ENCODE assay signal across 9 mouse cellular contexts in genomic region chr6:100380536-100380935, GRCm38 (mm10).
DNase-seq lines count a peak whose midpoint lies in the region; ATAC-seq lines count a peak whose summit lies in the region.
"Had no signal": no experiment of that assay in that cellular context is flagged by ENCODE, and none has a peak within 500 bp of the region (broad histone marks: within the 10 kb centered on the region; RNA-seq: fewer than 3 reads in every experiment).

No protein-coding gene starts in this region.

- DNase-seq in gastrocnemius, postnatal 14 days, result peak; percentile 20
- no peak for DNase-seq in gastrocnemius, postnatal 10 days
- peak; percentile 55 for DNase-seq in ZHBTc4 (ENCODE audit: low read depth, low spot score)
- peak; percentile 27 for DNase-seq in hindbrain, embryonic 10.5 days (ENCODE audit: low spot score)
- peak; percentile 79 for DNase-seq in midbrain, embryonic 14.5 days
- no peak for DNase-seq in lung, postnatal 14 days
- no peak for DNase-seq in left cerebral cortex, adult 18-20 months (ENCODE audit: low spot score in 2 of 2)
- DNase-seq: cerebellum, adult 9-11 months had no signal

- no peak overlapping the region for H3K4me3 ChIP-seq in hindbrain, embryonic 10.5 days
- no peak overlapping the region for H3K4me3 ChIP-seq in midbrain, embryonic 14.5 days (replicated peaks; ENCODE audit: low read depth, low read length)

- no peak overlapping the region for H3K9ac ChIP-seq in midbrain, embryonic 14.5 days (replicated peaks; ENCODE audit: low read length)

- peaks cover 82% of the 10 kb centered on the region for H3K27me3 ChIP-seq in hindbrain, embryonic 10.5 days (ENCODE audit: insufficient read depth, poor library complexity, severe bottlenecking)
- no peaks in the 10 kb centered on the region for H3K27me3 ChIP-seq in midbrain, embryonic 14.5 days (ENCODE audit: control insufficient read depth, insufficient read depth, low read length)

- H3K4me1 ChIP-seq in hindbrain, embryonic 10.5 days (replicated peaks), result peaks cover 44% of the 10 kb centered on the region
- H3K4me1 ChIP-seq in midbrain, embryonic 14.5 days (ENCODE audit: control insufficient read depth, insufficient read depth, low read length), result peaks cover 14% of the 10 kb centered on the region

- no peaks in the 10 kb centered on the region for H3K36me3 ChIP-seq in hindbrain, embryonic 10.5 days
- H3K36me3 ChIP-seq in midbrain, embryonic 14.5 days (ENCODE audit: control insufficient read depth, insufficient read depth, low read length), result no peaks in the 10 kb centered on the region

- no peaks in the 10 kb centered on the region for H3K9me3 ChIP-seq in hindbrain, embryonic 10.5 days
- no peaks in the 10 kb centered on the region for H3K9me3 ChIP-seq in midbrain, embryonic 14.5 days (ENCODE audit: control insufficient read depth, low read length)

- H3K27ac ChIP-seq in hindbrain, embryonic 10.5 days, result no peak overlapping the region
- no peak overlapping the region for H3K27ac ChIP-seq in midbrain, embryonic 14.5 days (replicated peaks; ENCODE audit: low read depth, low read length)

- 34% methylated on average over 6 of the region's 6 CpGs for WGBS in hindbrain, embryonic 10.5 days
- 6% methylated on average over 6 of the region's 6 CpGs for WGBS in midbrain, embryonic 14.5 days

- ATAC-seq in midbrain, embryonic 14.5 days (ENCODE audit: low FRiP score, low TSS enrichment), result peak; percentile 72
- no peak for ATAC-seq in inflammation-experienced regulatory T-cells, adult 6 months

- H3K4me2 ChIP-seq in midbrain, embryonic 14.5 days (ENCODE audit: low read length), result no peak overlapping the region

- intact Hi-C loops in gastrocnemius, postnatal 14 days (cut with DNase I; ENCODE audit: low total_unique reads), result no loop called here

Comparison
In these comparisons a context has a peak if more than half of its experiments do, and no peak if none do; other contexts are left out.
1. DNase-seq: peak in gastrocnemius, postnatal 14 days (single experiment), ZHBTc4 (single experiment), hindbrain, embryonic 10.5 days (single experiment) and midbrain, embryonic 14.5 days (single experiment); none in gastrocnemius, postnatal 10 days (single experiment), lung, postnatal 14 days (single experiment) and left cerebral cortex, adult 18-20 months (0 of 2).